Mouse (Mus musculus): Measurements from ENCODE around the gene Trp53i13.

- no peak for TF ChIP-seq POLR2A (IDR thresholded peaks at IDR 0.05; ENCODE audit: low read depth, low read length)
- peak; percentile 93 for TF ChIP-seq CTCF (conservative IDR thresholded peaks at IDR 0.05; ENCODE audit: insufficient read depth, insufficient read length, low read depth, low read length)
Observed at GRCm38 (mm10) chr11:77491123-77491501, 24.7 kb downstream of the Trp53i13 start.
